12 mouse cellular contexts compared by ENCODE assay signal in genomic region chr2:16002925-16003324, GRCm38 (mm10).
"Had no signal": no experiment of that assay in that cellular context is flagged by ENCODE, and none has a peak within 500 bp of the region (broad histone marks: within the 10 kb centered on the region; RNA-seq: fewer than 3 reads in every experiment).

No protein-coding gene starts in this region.

- H3K27ac ChIP-seq: kidney, embryonic 15.5 days; limb, embryonic 13.5 days; liver, embryonic 14.5 days; neural tube, embryonic 13.5 days had no signal

- H3K27me3 ChIP-seq: kidney, embryonic 15.5 days; limb, embryonic 13.5 days; neural tube, embryonic 13.5 days had no signal

- H3K9me3 ChIP-seq: kidney, embryonic 15.5 days; limb, embryonic 13.5 days; neural tube, embryonic 13.5 days had no signal

- H3K4me1 ChIP-seq: kidney, embryonic 15.5 days; limb, embryonic 13.5 days; neural tube, embryonic 13.5 days had no signal

- H3K4me2 ChIP-seq: kidney, embryonic 15.5 days; limb, embryonic 13.5 days; neural tube, embryonic 13.5 days had no signal

- H3K36me3 ChIP-seq: kidney, embryonic 15.5 days; limb, embryonic 13.5 days; neural tube, embryonic 13.5 days had no signal

- DNase-seq: kidney, adult 2 months; kidney, postnatal 14 days; left cerebral cortex, postnatal 4 days; lung, adult 18-20 months; right cerebral cortex, adult 18-20 months; right cerebral cortex, postnatal 25 days; thymus, postnatal 36 days had no signal

- H3K9ac ChIP-seq: kidney, embryonic 15.5 days; limb, embryonic 13.5 days; liver, embryonic 14.5 days; neural tube, embryonic 13.5 days had no signal

- H3K4me3 ChIP-seq: kidney, embryonic 15.5 days; limb, embryonic 13.5 days; myocyte; neural tube, embryonic 13.5 days had no signal
